Mouse (Mus musculus) B cell, adult 2 months (primary cell): Measurements from ENCODE around the gene Pakap.
A peak's percentile ranks its signal among the peaks of the same experiment; 100 is the strongest.

ENCODE experiments used
- DNase-seq, 2 experiments: peaks; one replicate each; pipeline ENCODE4 v3.0.0; 2022

Gene Pakap

DNA sequence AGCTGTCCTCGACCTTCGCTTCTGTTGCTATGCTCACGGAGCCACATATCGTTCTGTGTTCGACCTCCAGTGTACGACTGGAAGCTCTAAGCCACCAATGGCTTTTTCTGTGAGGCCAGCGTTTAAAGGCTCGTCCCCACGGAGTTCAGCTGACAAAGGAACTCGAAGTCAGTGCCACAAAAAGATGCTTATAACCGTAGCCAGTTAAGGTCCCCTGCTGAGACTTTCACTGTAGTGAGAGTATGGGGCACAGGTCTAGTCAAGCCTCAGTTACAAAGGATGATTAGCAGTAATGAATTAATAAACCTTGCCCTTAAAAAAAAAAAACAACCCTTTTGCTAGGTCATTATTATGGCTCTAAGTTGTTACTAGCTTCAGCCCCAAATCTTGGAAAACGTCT, 112.2 kb downstream of the Pakap start:
- DNase-seq: no peak

GRCm38 (mm10) chr4:57681511-57681910, 113.5 kb downstream of the Pakap start:
- peak; percentile 81 to 86 for DNase-seq

DNA sequence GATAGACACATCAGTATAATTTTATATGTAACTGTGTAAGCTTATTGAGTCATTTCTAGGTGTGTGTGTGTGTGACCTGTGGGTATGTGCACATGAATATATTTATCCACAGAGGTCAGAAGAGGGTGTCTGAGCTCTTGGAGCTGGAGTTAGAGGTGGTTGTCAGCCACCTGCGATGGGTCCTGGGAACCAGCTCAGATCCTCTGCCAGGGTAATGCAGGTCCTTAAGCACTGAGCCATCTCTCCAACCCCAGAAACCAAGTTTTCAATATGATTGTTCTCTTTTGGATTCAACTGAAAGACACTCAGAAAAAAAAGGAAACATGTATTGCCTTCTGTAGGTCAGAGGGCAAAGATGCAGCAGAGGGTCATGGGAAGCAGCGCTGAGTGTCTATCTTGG, 114.4 kb downstream of the Pakap start:
- no peak for DNase-seq

DNA sequence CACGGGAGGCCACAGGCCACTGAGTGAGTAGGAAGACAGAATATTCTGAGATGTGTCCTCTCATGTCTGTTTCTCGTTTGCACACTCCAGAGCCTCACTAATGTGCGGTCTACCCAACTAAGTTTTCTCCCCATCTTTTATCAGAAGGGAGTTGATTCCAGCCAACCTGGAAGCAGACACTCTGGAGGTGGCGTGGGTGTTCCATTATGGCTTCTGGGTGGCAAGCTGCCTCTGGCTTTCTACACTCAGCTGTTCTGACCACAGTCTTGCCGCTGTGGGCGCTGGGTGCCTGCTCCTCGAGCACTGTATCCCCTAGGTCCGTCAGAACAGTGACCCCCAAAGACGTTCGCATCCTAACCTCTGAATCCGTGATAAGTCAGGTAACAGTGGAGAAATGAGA, 115.0 kb downstream of the Pakap start:
- DNase-seq: no peak

GRCm38 (mm10) chr4:57684676-57685215, 116.8 kb downstream of the Pakap start:
- no peak for DNase-seq

- no peak for DNase-seq
Observed at GRCm38 (mm10) chr4:57686736-57687135, 118.8 kb downstream of the Pakap start.

- no peak for DNase-seq
Observed at GRCm38 (mm10) chr4:57687583-57687982, 119.6 kb downstream of the Pakap start.

DNA sequence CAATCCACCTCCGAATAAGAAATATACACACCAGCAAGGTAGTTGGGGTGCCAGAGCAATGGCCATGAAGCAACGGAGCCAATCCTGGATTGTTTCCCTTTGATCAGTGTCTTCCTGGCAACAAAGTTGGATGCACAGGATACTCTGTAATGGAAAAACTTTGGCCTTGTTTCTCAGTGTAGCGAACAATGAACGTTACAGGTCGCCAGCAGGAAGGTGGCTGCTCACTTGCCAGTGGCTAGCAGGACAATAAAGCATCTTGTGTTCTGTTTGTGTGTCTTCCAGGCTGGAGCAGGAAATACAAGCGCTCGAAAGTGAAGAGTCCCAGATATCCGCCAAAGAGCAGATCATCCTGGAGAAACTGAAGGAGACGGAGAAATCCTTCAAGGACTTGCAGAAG, 120.2 kb downstream of the Pakap start:
- DNase-seq: no peak

- no peak for DNase-seq
Observed at GRCm38 (mm10) chr4:57690001-57690400, 122.0 kb downstream of the Pakap start.

DNA sequence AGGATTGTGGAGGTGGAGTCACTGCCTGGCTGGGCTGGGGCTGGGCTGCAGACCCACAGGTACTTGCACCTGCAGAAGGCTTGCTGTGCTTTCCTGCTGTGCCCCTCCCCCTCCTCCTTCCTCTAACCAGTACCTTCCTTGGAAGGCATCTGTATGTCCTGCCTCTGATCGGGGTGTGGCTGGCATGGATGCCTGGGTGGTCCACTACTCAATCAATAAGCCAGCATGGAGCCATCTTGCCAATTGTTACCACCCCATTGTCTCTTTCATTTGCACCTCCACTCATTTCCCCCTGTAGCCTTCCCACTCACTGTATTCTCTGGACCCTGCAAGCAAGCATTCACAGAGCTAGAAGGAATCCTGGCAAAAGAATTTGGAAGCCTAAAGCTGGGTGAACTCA, 122.8 kb downstream of the Pakap start:
- no peak for DNase-seq

GRCm38 (mm10) chr4:57694356-57695136, 126.6 kb downstream of the Pakap start:
- no peak for DNase-seq

DNA sequence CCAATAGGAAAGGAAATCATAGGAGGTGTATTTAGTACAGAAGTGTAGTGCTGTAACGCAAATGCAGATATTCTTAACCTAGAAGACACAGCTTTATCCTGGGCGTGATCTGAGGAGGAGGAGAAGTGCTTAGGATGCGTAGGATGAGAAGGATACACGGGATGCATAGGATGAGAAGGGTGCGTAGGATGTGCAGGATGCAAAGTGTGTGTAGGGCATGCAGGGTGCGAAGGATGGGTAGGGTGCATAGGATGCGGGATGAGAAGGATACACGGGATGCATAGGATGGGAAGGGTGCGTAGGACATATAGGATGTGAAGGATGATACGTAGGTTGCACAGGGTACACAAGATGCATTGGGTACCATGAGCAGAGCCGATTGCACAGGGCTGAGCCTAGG, 129.0 kb downstream of the Pakap start:
- DNase-seq: no peak

- no peak for DNase-seq
Observed at GRCm38 (mm10) chr4:57697918-57698611, 130.1 kb downstream of the Pakap start.

DNA sequence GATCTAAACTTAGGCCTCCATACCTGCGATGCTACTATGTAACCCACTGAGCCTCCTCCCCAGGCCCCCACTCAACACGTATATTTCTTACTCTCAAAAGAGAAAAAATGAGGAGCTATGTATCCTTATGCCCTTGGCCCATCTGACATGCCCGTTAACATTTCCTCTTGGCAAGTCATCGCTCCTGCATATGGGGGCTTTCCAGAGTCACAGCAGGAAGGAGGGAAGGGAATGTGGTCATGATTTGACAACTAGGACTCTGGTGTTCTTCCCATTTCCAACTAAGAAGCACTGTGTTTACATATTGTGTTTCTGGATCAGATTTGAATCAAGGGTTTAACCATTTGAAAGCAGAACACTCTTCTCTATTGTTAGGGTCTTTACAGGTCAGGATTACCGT, 133.6 kb downstream of the Pakap start:
- no peak for DNase-seq

GRCm38 (mm10) chr4:57703574-57704470, 135.8 kb downstream of the Pakap start:
- no peak for DNase-seq

- peak; percentile 54 to 62 for DNase-seq
Observed at GRCm38 (mm10) chr4:57704575-57704974, 136.6 kb downstream of the Pakap start.

DNA sequence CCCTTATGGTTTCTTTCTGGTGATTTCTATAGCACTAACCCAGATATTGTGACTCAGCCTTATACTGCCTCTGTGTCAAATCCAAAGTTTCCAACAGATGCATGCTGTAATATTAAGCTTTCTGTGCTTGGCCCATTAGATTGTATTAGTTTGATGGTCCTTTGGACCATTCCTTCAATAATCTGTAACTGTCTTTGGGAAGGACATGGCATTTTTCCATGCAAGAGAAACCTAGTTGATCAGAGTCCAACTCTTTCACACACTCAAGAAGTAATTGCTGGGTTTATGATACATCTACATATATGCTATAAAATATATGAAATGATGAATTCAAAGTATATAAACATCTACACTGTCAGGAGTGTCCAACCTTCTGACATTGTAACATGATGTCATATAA, 147.9 kb downstream of the Pakap start:
- no peak for DNase-seq

DNA sequence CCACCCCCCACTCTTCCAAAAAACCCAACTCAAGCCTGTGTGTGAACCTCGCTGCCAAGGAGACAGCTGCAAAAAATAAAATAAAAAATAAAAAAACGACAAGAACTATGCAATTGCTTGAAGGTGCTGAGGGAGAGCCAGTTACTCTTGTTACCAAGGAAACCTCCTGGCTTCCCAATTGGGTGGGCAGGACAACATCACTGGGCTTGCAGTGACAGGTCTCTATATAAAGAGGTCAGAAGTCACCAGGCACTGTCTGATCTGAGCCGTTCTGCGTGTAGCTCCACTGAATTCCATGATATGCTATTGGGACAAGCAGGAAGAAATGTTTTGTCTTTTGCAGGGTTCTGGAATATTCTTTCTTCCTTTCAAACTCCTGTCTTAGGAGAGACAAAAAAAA, 148.8 kb downstream of the Pakap start:
- no peak for DNase-seq

DNA sequence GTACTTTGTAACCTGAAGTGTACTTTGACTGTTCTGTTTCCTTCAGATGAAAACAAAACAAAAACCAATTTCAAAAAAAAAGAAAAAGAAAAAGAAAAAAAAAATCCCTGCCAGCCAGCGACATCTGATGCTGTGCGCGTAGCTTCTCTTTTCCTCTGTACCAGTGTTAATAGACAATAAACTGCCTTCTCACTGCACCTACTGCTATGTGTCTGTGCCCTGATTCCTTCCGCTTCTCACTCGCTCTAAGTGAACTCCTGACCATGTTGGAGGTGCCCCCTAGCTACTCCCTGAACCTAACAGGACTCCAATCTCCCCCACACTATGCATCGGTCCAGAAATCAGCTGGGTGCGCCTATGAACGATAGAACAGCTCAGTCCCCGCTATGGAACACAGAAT, 149.4 kb downstream of the Pakap start, which contains the start of gene Akap2:
Akap2 (plus strand) TSS at position 304 of the 400 bp plus-strand sequence.
- DNase-seq: no peak

DNA sequence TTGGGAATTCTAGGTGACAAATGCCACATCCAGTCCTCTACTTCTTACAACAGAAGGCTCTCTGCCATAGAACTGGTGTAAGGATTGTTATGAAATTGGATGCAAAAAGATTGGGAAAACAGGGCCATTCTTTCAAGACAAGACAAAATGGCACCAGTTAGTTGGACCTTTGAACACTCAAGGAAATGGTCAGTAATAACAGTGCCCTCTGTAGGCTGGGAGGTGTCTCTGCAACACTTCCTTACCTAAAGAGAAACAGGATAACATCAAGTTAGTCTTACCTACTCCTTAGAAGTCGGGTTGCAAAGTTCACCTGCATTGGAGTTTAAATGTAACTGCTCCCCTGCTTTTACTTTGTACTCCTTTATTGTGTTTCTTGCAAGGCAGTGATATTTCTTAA, 151.4 kb downstream of the Pakap start:
- DNase-seq: no peak

GRCm38 (mm10) chr4:57720869-57721361, 152.9 kb downstream of the Pakap start:
- peak; percentile 50 to 51 for DNase-seq

GRCm38 (mm10) chr4:57722296-57722695, 154.3 kb downstream of the Pakap start:
- DNase-seq: no peak

DNA sequence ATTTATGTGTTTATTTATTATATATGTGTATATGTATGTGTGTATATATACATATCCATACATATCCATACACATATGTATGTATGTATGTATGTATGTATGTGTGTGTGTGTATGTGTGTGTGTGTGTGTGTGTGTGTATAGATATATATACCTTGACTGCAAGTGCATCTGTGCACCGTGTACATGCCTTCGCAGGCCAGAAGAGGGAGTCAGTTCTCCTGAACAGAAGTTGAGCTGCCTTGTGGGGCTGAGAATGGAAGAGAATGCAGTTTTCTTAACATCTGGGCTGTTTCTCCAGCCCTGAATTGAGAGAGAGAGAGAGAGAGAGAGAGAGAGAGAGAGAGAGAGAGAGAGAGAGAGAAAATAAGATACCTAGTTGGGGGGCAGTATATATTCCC, 155.7 kb downstream of the Pakap start:
- peak in 1 of 2 experiments; percentile 37 for DNase-seq
